Mouse (Mus musculus) gastrocnemius, adult 18-20 months (tissue): ENCODE data around the gene Bglap2. TPM values are rescaled to one million over a fixed set of nuclear protein-coding genes. Genes with fewer than 3 reads are reported as not detected.
"Not testable (repeated sequence)": the region's sequence is repeated elsewhere in the genome, so short reads cannot be mapped to it uniquely, and the experiment has no call there.

Experiments
- DNase-seq: peaks from one replicate; pipeline ENCODE4 v3.0.0; 2021; ENCODE audit warnings: low spot score
- total RNA-seq, 2 experiments: library from RNA; stranded (reverse); gene quantifications; 2 replicates each; pipeline ENCODE4 v1.2.3; 2021

Bglap2 gene
- total RNA-seq, 2 experiments from 2014 or later: not detected

GRCm38 (mm10) chr3:88393776-88394375, 15.4 kb upstream of the Bglap2 start:
- DNase-seq: no peak

DNA sequence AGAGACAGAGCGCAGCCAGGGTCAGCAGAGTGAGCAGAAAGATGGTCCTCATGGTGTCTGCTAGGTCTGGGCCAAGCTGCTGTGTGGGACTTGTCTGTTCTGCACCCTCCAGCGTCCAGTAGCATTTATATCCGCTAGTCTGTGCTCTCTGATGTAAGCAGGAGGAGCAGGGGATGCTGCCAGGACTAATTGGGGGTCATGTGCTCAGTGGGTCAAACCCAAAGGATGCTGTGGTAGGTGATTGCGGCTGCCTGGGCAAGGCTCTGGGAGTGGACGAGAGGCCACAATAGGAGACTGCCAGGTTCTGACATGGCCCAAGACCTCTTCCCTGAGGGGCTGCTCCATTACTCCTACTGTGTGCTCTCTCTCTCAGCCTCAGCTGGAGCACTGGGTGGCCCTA, 5.9 kb upstream of the Bglap2 start, which contains the start of gene Bglap:
Bglap (minus strand) TSS at position 101 of the 400 bp plus-strand sequence.
- no peak for DNase-seq

DNA sequence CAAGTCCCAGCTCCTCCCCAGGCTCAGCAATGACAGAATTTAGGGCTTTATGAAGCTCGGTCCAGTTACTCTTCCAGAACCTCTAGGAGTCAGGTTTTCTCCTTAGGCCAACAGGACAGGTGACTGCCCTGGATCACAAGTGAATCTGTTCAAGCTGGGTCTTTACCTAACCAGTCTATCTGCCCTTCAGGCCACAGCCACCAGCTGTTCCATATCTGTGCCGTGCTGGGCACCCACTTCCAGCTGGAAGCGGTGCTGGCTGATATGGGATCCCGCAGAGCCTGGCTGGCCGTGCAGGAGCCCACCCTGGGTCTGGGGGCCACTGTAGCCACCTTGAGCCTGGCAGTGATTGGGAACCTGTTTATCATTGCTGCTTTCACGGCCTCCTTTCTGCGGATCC, 3.9 kb upstream of the Bglap2 start:
- not testable (repeated sequence) for DNase-seq

DNA sequence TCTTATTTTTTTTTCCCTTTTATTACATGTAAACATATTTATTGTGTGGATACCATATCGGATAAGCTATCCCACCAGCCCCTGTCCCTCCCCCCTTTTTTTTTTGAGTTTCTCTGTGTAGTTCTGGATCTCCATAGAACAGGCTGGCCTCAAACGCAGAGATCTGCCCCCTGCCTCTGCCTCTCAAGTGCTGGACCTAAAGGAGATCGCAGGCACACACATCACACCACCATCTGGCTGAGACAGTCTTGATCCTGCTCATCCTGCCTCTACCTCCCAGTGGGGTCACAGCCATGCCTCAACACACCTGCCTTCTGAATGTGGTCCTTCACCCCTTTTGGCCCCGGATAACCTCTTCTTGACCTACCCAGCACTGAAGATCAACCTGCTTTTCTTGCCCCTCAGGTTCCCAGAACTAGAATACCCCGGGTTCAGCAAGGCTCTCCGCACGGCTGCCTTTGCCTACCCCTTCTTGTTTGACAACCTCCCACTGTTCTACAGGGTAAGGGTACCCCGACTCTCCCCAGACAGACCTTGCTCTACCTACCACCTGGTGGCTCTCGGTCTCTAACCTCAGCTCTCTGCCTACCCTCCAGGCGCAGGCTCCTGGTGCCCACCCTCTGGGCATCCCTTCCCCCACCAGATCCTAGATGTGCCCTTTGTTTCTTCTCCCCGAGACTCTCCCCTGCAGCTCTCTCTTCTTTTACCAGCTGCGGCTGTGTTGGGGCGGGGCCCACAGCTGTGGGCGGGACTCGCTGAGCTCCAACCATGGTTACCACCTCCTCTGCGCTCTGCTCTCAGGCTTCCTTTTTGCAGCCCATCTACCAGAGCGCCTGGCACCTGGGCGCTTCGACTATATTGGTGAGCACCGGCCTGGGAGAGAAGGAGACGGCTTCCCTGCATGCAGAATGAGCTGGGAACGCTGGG, 3.2 kb upstream of the Bglap2 start:
- not testable (repeated sequence) for DNase-seq

DNA sequence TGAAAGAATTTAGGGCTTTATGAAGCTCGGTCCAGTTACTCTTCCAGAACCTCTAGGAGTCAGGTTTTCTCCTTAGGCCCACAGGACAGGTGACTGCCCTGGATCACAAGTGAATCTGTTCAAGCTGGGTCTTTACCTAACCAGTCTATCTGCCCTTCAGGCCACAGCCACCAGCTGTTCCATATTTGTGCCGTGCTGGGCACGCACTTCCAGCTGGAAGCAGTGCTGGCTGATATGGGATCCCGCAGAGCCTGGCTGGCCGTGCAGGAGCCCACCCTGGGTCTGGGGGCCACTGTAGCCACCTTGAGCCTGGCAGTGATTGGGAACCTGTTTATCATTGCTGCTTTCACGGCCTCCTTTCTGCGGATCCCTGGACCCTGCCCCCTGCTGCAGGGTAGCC, 1.9 kb downstream of the Bglap2 start:
- not testable (repeated sequence) for DNase-seq

- not testable (repeated sequence) for DNase-seq
Measured at GRCm38 (mm10) chr3:88375750-88376626, 2.5 kb downstream of the Bglap2 start.

DNA sequence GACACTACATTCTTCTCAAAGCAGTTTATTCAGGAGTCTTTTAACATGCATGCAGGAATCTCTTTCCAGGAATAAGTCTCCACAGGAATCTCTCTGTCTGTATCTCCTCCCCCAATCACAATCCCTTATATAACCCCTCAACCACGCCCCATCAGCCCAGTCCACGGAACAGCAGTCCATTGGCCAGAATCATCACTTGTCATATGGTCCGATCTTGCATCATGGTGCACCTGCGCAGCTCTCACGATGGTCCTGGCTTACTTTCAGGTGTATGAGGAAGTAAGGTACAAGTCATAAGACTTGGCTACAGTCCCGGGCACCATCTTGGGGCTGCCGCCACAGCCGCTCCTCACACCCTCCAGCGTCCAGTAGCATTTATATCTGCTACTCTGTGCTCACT, 5.9 kb downstream of the Bglap2 start, which contains the start of gene Bglap3:
Bglap3 (minus strand) TSS at position 101 of the 400 bp plus-strand sequence.
- not testable (repeated sequence) for DNase-seq

DNA sequence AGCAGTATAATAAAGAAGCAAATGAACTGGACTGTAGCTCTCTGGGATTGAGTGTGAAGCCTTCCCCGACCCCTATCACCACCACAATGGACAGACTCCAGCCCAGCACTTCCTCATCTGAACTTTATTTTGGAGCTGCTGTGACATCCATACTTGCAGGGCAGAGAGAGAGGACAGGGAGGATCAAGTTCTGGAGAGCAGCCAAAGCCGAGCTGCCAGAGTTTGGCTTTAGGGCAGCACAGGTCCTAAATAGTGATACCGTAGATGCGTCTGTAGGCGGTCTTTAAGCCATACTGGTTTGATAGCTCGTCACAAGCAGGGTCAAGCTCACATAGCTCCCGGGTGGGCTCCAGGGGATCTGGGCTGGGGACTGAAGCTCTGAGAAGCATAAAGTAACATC, 10.0 kb downstream of the Bglap2 start:
- DNase-seq: peak; percentile 75

GRCm38 (mm10) chr3:88367517-88367916, 11.0 kb downstream of the Bglap2 start:
- DNase-seq: not testable (repeated sequence)

DNA sequence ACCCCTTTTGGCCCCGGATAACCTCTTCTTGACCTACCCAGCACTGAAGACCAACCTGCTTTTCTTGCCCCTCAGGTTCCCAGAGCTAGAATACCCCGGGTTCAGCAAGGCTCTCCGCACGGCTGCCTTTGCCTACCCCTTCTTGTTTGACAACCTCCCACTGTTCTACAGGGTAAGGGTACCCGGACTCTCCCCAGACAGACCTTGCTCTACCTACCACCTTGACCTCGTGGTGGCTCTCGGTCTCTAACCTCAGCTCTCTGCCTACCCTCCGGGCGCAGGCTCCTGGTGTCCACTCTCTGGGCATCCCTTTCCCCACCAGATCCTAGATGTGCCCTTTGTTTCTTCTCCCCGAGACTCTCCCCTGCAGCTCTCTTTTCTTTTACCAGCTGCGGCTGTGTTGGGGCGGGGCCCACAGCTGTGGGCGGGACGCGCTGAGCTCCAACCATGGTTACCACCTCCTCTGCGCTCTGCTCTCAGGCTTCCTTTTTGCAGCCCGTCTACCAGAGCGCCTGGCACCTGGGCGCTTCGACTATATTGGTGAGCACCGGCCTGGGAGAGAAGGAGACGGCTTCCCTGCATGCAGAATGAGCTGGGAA, 11.6 kb downstream of the Bglap2 start:
- DNase-seq: not testable (repeated sequence)

GRCm38 (mm10) chr3:88365705-88366361, 12.7 kb downstream of the Bglap2 start:
- no peak for DNase-seq

- peak; percentile 66 for DNase-seq
Measured at GRCm38 (mm10) chr3:88364337-88364736, 14.2 kb downstream of the Bglap2 start, which contains the start of gene Paqr6. Paqr6 (plus strand) TSS chr3:88364584.

GRCm38 (mm10) chr3:88363700-88364099, 14.8 kb downstream of the Bglap2 start:
- DNase-seq: no peak

DNA sequence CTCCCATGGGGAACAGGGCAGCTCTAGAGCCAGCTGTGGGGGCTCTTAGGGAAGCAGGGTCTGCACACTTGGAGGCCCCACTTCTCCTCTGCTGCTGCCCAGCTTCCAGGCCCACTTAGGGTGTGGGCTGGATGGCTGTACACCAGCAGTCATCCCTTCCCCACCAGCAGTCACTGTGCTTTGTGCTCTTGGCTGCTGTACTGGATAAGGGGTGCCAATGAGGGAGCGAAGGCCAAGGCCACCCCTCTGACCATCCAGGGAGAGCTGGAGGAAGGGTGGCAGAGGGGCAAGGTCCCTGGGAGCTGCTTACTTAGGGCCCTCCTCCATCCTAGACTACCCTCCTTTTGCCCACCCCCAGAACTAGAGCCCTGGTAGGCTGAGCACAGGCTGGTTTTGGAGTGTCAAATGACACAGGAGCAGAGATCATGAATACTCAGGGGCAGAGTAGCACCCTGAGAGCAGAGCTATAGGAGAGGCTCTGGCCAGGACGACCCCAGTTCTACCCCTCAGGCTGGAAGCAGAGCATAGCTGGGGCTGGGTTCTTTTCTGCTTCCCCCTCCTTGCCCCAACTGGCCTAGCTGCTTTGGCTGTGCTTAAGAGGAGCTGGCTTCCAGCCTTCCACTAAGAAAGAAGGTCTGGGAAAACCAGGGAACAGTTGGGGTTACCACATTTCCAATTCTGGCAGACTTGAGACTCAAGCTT, 16.7 kb downstream of the Bglap2 start:
- DNase-seq: no peak

GRCm38 (mm10) chr3:88361096-88361495, 17.4 kb downstream of the Bglap2 start:
- DNase-seq: no peak

DNA sequence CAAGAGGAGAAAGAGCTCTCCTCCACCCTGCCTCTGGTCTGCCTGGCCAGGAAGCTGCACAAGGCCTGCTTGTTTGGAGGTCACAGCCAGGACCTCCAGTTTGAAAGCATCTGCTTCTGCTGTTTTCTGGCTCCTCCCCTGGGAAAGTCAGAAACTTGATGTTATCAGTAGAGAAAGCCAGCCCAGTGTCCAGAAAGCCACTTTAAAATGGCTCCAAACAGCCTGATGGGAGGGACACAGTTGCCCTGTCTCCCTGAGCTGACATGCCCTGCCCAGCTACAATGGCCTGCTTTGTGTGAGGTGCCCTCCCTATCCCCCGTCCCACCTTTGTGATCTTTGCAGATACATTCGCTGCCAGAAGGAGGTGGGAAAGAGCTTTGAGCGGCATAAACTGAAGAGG, 18.5 kb downstream of the Bglap2 start:
- DNase-seq: no peak

- DNase-seq: no peak
Measured at GRCm38 (mm10) chr3:88359584-88359983, 18.9 kb downstream of the Bglap2 start.

DNA sequence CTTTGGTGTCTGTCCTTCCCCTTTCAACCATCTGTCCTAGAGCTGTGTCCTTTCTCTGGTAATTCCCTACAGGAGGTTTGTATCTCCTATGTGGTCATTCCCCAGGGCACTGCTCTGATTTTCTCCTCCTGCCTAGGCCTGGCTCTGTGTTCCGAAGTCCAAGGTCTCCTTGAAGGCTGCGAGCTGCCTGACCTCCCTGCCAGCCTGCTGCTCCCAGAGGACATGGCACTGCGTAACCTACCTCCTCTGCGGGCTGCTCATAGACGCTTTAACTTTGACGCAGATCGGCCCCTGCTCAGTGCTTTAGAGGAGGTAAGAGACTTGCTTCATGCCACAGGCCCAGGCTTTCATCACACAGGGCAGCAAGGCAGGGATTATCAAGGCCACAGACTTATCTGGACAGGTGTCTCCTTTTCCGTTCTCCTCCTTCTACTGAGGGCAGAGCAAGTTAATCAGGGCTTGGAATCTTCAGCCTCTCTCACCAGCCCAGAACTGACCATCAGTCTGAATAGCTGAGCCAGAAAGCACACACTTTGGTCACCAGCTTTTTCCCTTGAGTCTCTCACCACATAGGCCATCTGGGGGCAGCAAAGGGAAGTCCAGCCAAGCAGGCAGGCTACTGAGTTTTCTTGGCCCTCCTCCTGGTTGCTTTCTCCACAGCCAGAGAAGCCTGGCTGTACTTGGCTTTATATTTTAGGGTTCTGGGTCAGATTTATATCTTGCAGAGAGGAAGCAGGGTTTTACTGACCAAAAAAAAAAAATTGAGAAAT, 23.9 kb downstream of the Bglap2 start:
- DNase-seq: peak; percentile 51

DNA sequence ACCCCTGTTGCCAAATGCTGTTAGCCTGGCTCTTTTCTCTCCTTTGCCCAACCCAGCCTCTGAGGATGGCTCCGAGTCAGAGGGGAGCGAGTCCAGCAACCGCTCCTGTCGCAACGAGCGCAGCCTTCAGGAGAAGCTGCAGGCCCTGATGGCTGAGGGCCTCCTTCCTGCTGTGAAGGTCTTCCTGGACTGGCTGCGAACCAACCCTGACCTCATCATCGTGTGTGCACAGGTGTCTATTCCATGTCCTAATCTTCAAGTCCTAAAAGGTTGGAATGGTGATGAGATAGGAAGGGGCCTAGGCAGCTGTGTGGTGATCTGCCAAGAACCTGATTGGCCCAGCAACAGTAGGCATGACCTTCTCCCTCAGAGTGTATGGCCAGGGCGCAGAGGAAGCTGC, 25.6 kb downstream of the Bglap2 start:
- DNase-seq: no peak
